Mouse (Mus musculus): ENCODE measurements around the gene 9030025P20Rik.
"Not testable (repeated sequence)": the region's sequence is repeated elsewhere in the genome, so short reads cannot be mapped to it uniquely, and the experiment has no call there.

9030025P20Rik gene

GRCm38 (mm10) chr17:14978362-14979038, at the start of gene 9030025P20Rik, which contains the start of gene Gm3417:
9030025P20Rik (plus strand) TSS chr17:14978468.
Gm3417 (minus strand) TSS chr17:14978790.
- DNase-seq (ENCODE audit: low spot score) = not testable (repeated sequence)

DNA sequence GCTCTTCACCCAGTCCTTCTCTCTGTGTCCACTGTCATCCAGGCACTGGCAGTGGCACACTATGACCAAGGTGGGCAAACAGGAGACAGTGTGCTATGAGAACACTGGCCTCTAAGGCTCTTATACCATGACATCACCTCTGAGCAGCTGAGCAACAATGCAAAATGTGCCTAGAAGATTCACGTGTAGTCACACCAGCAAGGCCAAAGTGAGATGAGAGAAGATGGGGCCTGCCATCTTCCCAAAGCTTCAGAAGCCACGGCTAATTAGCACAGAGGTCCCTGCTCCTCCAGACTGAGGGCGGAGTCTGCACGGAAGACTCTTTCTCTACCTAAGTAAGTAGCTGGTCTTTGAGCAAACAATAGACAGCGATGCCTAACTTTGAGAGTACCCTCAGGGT, 49.6 kb upstream of the 9030025P20Rik start:
- no peak for DNase-seq (ENCODE audit: low spot score)

GRCm38 (mm10) chr17:14930697-14931096, 47.6 kb upstream of the 9030025P20Rik start:
- DNase-seq (ENCODE audit: low spot score) = no peak

DNA sequence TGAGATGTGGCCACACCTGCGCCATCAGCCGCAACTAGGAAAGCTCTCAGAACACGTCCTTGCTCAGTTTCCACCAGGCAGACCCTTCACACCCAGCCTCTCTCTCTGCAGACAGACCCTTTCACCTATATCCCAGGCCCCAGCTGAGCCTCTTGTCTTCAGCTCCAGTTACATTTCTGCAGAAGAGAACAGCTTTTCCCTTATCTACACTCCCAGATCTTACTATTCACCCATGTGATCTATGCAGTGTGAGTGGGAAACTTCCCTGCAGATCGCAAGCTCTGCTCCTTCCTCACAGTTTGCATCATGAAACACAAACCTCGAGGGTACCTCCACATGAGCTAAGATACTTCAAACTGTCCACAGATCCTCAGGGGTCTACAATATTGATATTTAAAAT, 46.8 kb upstream of the 9030025P20Rik start:
- no peak for DNase-seq (ENCODE audit: low spot score)

GRCm38 (mm10) chr17:14935280-14935679, 43.0 kb upstream of the 9030025P20Rik start:
- not testable (repeated sequence) for DNase-seq (ENCODE audit: low spot score)

DNA sequence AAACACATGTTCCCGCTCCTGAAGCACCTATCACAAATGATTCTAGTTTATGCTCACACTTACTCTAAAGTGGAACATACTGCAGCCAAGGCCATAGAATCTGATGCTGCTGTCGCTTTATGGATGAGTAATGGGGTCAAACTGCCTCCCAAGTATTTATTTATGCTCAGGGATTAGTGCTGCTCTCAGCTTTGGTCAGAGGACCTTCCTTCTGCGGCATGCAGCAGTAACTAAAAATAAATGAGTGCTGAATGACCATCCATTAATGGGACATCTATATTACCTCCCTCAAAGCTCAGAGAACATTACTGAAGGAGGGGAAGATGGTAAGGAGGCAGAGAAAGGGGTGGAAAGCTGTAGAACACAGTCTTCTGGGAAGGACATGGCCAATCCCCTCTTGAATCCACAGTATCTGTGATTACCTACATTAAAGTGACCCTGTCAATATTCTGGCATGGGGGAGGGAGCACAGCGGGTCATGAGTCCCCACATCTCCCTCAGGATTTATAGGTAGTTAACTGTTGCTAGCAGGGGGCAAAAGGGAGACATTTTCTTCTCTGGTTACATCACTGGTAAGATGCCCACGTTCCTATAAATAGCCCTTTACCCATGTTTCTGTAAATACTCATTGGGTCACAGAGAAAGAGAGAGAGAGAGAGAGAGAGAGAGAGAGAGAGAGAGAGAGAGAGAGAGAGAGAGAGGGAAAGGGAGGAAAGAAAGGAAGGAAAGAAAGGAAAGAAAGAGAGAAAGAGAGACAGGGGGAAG, 42.2 kb upstream of the 9030025P20Rik start:
- DNase-seq (ENCODE audit: low spot score) = no peak

GRCm38 (mm10) chr17:14942181-14942580, 36.1 kb upstream of the 9030025P20Rik start:
- not testable (repeated sequence) for DNase-seq (ENCODE audit: low spot score)

GRCm38 (mm10) chr17:14943009-14943728, 35.1 kb upstream of the 9030025P20Rik start, which contains the start of the genes Wdr27 and 1600012H06Rik:
Wdr27 (minus strand) TSS chr17:14943158.
1600012H06Rik (plus strand) TSS chr17:14943184.
- peak; percentile 96 for DNase-seq (ENCODE audit: low spot score)

DNA sequence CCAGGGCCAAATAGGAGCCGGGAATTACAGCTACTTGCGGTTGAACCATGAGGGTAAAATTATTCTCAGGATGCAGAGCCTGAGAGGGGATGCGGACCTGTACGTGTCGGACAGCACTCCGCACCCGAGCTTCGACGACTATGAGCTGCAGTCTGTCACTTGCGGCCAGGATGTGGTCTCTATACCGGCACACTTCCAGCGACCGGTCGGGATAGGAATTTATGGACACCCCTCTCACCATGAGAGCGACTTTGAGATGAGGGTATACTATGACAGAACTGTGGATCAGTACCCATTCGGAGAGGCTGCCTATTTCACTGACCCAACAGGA, 34.6 kb upstream of the 9030025P20Rik start:
- DNase-seq (ENCODE audit: low spot score) = no peak

DNA sequence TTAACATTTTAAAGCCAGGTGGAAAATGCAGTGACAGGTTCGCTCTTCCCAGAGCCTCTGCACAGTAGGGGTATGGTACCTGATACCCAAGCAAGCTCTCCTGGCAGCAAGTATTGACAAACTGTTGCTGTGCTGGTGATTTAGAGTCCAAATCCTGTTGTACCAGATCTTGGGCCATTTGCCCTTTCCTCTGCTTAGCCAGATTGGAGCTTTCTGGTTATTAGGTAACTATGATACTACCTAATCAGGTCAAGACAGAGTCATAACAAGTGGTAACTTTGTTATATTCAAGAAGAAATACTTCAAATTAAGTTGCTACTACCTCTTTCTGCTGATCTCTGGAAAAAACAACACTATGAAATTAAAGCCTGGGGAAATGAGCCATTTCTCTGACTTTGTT, 33.7 kb upstream of the 9030025P20Rik start:
- DNase-seq (ENCODE audit: low spot score) = no peak

GRCm38 (mm10) chr17:14949161-14949827, 29.0 kb upstream of the 9030025P20Rik start:
- no peak for DNase-seq (ENCODE audit: low spot score)

DNA sequence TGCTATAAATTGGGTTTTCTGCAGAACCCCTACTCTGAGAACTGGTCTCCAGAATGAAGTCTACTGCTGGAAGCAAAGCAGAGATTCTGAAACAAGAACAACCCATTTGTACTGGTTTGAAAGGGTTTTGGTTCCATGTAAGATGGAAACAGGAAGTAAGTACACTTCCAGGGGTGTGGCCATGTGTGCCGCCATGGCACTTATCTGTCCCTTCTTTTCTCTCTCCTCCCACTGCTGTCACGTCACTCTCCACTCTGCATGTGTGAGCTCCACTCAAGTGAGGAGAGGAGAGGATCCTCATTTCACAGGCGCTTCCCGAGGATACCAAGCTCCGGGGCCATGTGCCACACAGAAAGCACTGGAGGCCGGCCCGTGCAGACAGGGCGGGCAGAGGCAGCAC, 24.8 kb upstream of the 9030025P20Rik start:
- DNase-seq (ENCODE audit: low spot score) = no peak

- DNase-seq (ENCODE audit: low spot score) = peak; percentile 12
Observed at GRCm38 (mm10) chr17:14958686-14959327, 19.5 kb upstream of the 9030025P20Rik start.

- DNase-seq (ENCODE audit: low spot score) = no peak
Observed at GRCm38 (mm10) chr17:14959979-14960378, 18.3 kb upstream of the 9030025P20Rik start.

- DNase-seq (ENCODE audit: low spot score) = peak; percentile 7
Observed at GRCm38 (mm10) chr17:14960520-14960919, 17.7 kb upstream of the 9030025P20Rik start.

DNA sequence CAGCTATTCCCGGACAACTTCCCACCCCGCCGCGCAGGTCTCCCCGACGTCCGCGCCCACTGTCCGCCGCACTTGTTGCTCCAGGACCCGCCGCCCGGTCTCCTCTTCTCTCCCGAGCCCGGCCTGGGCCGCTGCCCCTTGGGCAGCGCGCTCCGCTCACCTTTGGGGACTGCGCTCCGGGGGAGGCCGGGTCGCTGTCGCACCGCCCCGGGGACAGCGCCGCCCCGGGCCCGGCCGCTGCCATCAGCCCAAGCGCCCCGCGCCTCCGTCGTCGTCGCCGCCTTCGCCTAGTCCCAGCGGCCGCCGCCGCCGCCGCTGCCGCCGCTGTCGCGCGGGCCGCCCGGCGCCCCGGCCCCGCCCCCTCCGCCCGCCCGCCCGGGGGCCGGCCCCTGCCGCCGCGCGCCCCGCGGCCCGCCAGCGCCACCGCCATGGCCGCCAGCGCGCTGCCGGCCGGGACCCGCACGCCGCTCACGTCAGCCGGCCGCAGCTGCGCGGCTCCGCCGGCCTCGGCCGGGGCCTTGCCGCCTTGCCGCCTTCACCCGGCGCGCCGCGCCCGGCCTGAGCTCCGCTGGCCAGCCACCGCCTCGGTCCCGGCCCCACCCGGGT, 17.2 kb upstream of the 9030025P20Rik start, which contains the start of gene Phf10:
TSS of gene Phf10 (minus strand) at position 323 of the 606 bp plus-strand sequence.
- DNase-seq (ENCODE audit: low spot score) = peak; percentile 25

DNA sequence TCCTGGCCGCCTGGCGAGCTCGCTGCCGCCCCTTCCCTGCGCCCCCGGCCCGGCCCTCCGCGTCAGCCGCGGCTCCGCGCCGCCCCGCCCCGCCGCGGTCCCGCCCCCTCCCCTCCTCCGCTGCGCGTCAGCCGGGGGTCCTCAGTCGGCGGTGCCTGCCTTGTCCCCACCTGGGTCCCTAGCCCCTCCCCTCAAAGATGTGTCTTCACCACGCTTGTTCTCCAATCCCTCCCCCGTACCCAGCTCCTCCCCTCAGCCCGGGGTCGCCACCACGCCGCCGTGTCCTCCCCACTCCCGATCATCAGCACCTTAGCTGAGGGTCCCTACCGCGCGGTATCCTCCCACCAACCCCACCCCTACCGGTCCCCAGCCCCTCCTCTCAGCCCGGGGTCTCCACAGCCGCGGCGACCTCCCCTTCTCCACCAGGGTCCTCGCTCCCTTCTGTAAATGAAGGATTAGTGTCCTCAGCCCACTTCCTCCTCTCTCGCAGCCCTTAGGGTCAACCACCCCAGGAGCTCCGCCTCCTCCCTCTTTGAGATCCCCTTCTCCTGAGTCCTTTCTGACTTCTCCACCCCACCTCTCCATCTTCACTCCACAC, 16.6 kb upstream of the 9030025P20Rik start:
- DNase-seq (ENCODE audit: low spot score) = not testable (repeated sequence)

GRCm38 (mm10) chr17:14968373-14968913, 9.8 kb upstream of the 9030025P20Rik start:
- not testable (repeated sequence) for DNase-seq (ENCODE audit: low spot score)

GRCm38 (mm10) chr17:14977718-14978361, 428 bp upstream of the 9030025P20Rik start:
- DNase-seq (ENCODE audit: low spot score) = not testable (repeated sequence)

Data from T-cell, adult 2 months (primary cell).